Mouse (Mus musculus) MEL (cell line): ENCODE measurements around the gene Masp2. TPM values are rescaled to one million over a fixed set of nuclear protein-coding genes. Genes with fewer than 3 reads are reported as not detected.

Experiments
- DNase-seq: peaks from one replicate; pipeline ENCODE4 v3.0.0; 2011; ENCODE audit warnings: low read depth, low spot score
- H3K27ac ChIP-seq: 2 replicates; pipeline ENCODE4 v1.5.1; 2012; ENCODE audit warnings: low read depth, mild to moderate bottlenecking, control low read depth, low read length, moderate library complexity; ENCODE audit not compliant: control insufficient read depth
- H3K27me3 ChIP-seq, 2 experiments: fragments of 150-350 bp in 1 of 2; sonication (generic) in 1 of 2; 2 replicates each; pipeline ENCODE4 v1.6.1; 2012; ENCODE audit warnings: low read length in 2 of 2, mild to moderate bottlenecking in 2 of 2, improper control_type of control experiment in 1 of 2, moderate library complexity in 1 of 2; ENCODE audit not compliant: insufficient read depth in 2 of 2, control insufficient read depth in 1 of 2
- H3K36me3 ChIP-seq, 2 experiments: 2 replicates each; pipeline ENCODE4 v1.6.1; 2012 to 2014; ENCODE audit warnings: low read length in 2 of 2, improper control_type of control experiment in 1 of 2, inconsistent platforms in 1 of 2, mild to moderate bottlenecking in 1 of 2; ENCODE audit not compliant: insufficient read depth in 2 of 2, control insufficient read depth in 1 of 2
- H3K4me1 ChIP-seq, 2 experiments: fragments of 150-350 bp in 1 of 2; sonication (generic) in 1 of 2; 2 replicates each; pipeline ENCODE4 v1.6.1; 2012; ENCODE audit warnings: low read length in 2 of 2, improper control_type of control experiment in 1 of 2, mild to moderate bottlenecking in 1 of 2; ENCODE audit not compliant: insufficient read depth in 2 of 2, control insufficient read depth in 1 of 2
- H3K4me3 ChIP-seq, 2 experiments: fragments of 150-350 bp in 1 of 2; sonication (generic) in 1 of 2; 2 replicates each; pipeline ENCODE4 v1.5.1; 2012; ENCODE audit warnings: low read depth in 2 of 2, low read length in 2 of 2, mild to moderate bottlenecking in 2 of 2, moderate library complexity in 2 of 2, control low read depth in 1 of 2, improper control_type of control experiment in 1 of 2; ENCODE audit not compliant: control insufficient read depth in 1 of 2, insufficient read depth in 1 of 2
- H3K79me2 ChIP-seq: 2 replicates; pipeline ENCODE4 v1.6.1; 2012; ENCODE audit warnings: mild to moderate bottlenecking, low read length, moderate library complexity; ENCODE audit not compliant: control insufficient read depth, poor library complexity, insufficient read depth
- H3K9ac ChIP-seq: 2 replicates; pipeline ENCODE4 v1.6.1; 2012; ENCODE audit warnings: low read depth, mild to moderate bottlenecking, control low read depth, low read length, moderate library complexity; ENCODE audit not compliant: control insufficient read depth, poor library complexity, severe bottlenecking
- H3K9me3 ChIP-seq: fragments of 150-350 bp; sonication (generic); replicated peaks from 2 replicates; pipeline ENCODE4 v1.6.1; 2012; ENCODE audit warnings: mild to moderate bottlenecking, low read length, improper control_type of control experiment, moderate library complexity; ENCODE audit not compliant: insufficient read depth
- CHD1 ChIP-seq: IDR thresholded peaks from 2 replicates; pipeline ENCODE4 v1.6.1; 2012; ENCODE audit warnings: low read depth, mild to moderate bottlenecking, inconsistent platforms, low read length, improper control_type of control experiment
- CHD2 ChIP-seq: IDR thresholded peaks from 2 replicates; pipeline ENCODE4 v1.6.1; 2011; ENCODE audit warnings: low read length, improper control_type of control experiment
- CTCF ChIP-seq, 3 experiments: IDR thresholded peaks in 2 of 3; conservative IDR thresholded peaks in 1 of 3; 2 replicates each; pipeline ENCODE4 v1.5.1; 2011 to 2012; ENCODE audit warnings: low read length in 3 of 3, low read depth in 2 of 3, mild to moderate bottlenecking in 2 of 3, improper control_type of control experiment in 1 of 3, inconsistent platforms in 1 of 3, mixed read lengths in 1 of 3, moderate library complexity in 1 of 3; ENCODE audit not compliant: control insufficient read depth in 1 of 3, insufficient read depth in 1 of 3, poor library complexity in 1 of 3, severe bottlenecking in 1 of 3
- ELF1 ChIP-seq: IDR thresholded peaks from 2 replicates; pipeline ENCODE4 v1.6.1; 2014; ENCODE audit warnings: low read depth, mild to moderate bottlenecking, inconsistent platforms, low read length, improper control_type of control experiment, moderate library complexity
- EP300 ChIP-seq, 2 experiments: IDR thresholded peaks; 2 replicates each; pipeline ENCODE4 v1.6.1; 2011; ENCODE audit warnings: improper control_type of control experiment in 2 of 2, low read length in 2 of 2, low read depth in 1 of 2, mild to moderate bottlenecking in 1 of 2
- GABPA ChIP-seq: IDR thresholded peaks from 2 replicates; pipeline ENCODE4 v1.6.1; 2012; ENCODE audit warnings: low read depth, mild to moderate bottlenecking, inconsistent platforms, low read length, improper control_type of control experiment, moderate library complexity
- GATA1 ChIP-seq: IDR thresholded peaks from 2 replicates; pipeline ENCODE4 v1.6.1; 2011; ENCODE audit warnings: low read depth, low read length, improper control_type of control experiment
- HCFC1 ChIP-seq: IDR thresholded peaks from 2 replicates; pipeline ENCODE4 v1.6.1; 2012; ENCODE audit warnings: low read depth, mild to moderate bottlenecking, inconsistent platforms, low read length, improper control_type of control experiment, moderate library complexity
- JUND ChIP-seq: IDR thresholded peaks from 2 replicates; pipeline ENCODE4 v1.6.1; 2011; ENCODE audit warnings: low read depth, mild to moderate bottlenecking, improper control_type of control experiment, low read length
- KAT2A ChIP-seq: conservative IDR thresholded peaks from 2 replicates; pipeline ENCODE4 v1.6.1; 2012; ENCODE audit warnings: low read depth, low read length, improper control_type of control experiment, inconsistent platforms
- MAX ChIP-seq: IDR thresholded peaks from 2 replicates; pipeline ENCODE4 v1.6.1; 2011; ENCODE audit warnings: low read length, improper control_type of control experiment
- MEF2A ChIP-seq: IDR thresholded peaks from 2 replicates; pipeline ENCODE4 v1.6.1; 2014; ENCODE audit warnings: low read depth, mild to moderate bottlenecking, inconsistent platforms, low read length, improper control_type of control experiment; ENCODE audit not compliant: poor library complexity, insufficient replicate concordance, severe bottlenecking; ENCODE audit errors: extremely low read depth
- MXI1 ChIP-seq: IDR thresholded peaks from 2 replicates; pipeline ENCODE4 v1.6.1; 2011; ENCODE audit warnings: mild to moderate bottlenecking, low read depth, low read length, improper control_type of control experiment
- MYB ChIP-seq: IDR thresholded peaks from 2 replicates; pipeline ENCODE4 v1.6.1; 2011; ENCODE audit warnings: mild to moderate bottlenecking, low read depth, low read length, improper control_type of control experiment
- NELFE ChIP-seq: IDR thresholded peaks from 2 replicates; pipeline ENCODE4 v1.6.1; 2011; ENCODE audit warnings: low read depth, low read length, improper control_type of control experiment
- POLR2AphosphoS2 ChIP-seq: IDR thresholded peaks from 2 replicates; pipeline ENCODE4 v1.6.1; 2011; ENCODE audit warnings: low read length, improper control_type of control experiment
- POLR2AphosphoS5 ChIP-seq: IDR thresholded peaks from 2 replicates; pipeline ENCODE4 v1.6.1; 2012; ENCODE audit warnings: low read depth, borderline replicate concordance, mild to moderate bottlenecking, inconsistent platforms, low read length, moderate library complexity, mixed read lengths
- RAD21 ChIP-seq: IDR thresholded peaks from 2 replicates; pipeline ENCODE4 v1.6.1; 2011; ENCODE audit warnings: mild to moderate bottlenecking, low read depth, low read length, improper control_type of control experiment
- SIN3A ChIP-seq: IDR thresholded peaks from 2 replicates; pipeline ENCODE4 v1.6.1; 2012; ENCODE audit warnings: low read length, improper control_type of control experiment, inconsistent platforms
- SMC3 ChIP-seq: IDR thresholded peaks from 2 replicates; pipeline ENCODE4 v1.6.1; 2011; ENCODE audit warnings: low read depth, low read length, improper control_type of control experiment
- TAL1 ChIP-seq: IDR thresholded peaks from 2 replicates; pipeline ENCODE4 v1.6.1; 2012; ENCODE audit warnings: mild to moderate bottlenecking, inconsistent platforms, low read length, moderate library complexity, mixed read lengths
- TBP ChIP-seq: IDR thresholded peaks from 2 replicates; pipeline ENCODE4 v1.8.0; 2011; ENCODE audit warnings: low read depth, low read length, improper control_type of control experiment
- TCF12 ChIP-seq: IDR thresholded peaks from 2 replicates; pipeline ENCODE4 v1.6.1; 2014; ENCODE audit warnings: low read depth, mild to moderate bottlenecking, inconsistent platforms, low read length, improper control_type of control experiment, moderate library complexity
- UBTF ChIP-seq: IDR thresholded peaks from 2 replicates; pipeline ENCODE4 v1.6.1; 2012; ENCODE audit warnings: low read depth, mild to moderate bottlenecking, inconsistent platforms, low read length, improper control_type of control experiment, moderate library complexity, borderline replicate concordance; ENCODE audit not compliant: insufficient read depth
- USF1 ChIP-seq: IDR thresholded peaks from 2 replicates; pipeline ENCODE4 v1.6.1; 2014; ENCODE audit warnings: low read depth, mild to moderate bottlenecking, inconsistent platforms, low read length, improper control_type of control experiment, moderate library complexity
- ZC3H11A ChIP-seq: IDR thresholded peaks from 2 replicates; pipeline ENCODE4 v1.6.1; 2012; ENCODE audit warnings: low read depth, mild to moderate bottlenecking, inconsistent platforms, low read length, improper control_type of control experiment
- ZKSCAN1 ChIP-seq: IDR thresholded peaks from 2 replicates; pipeline ENCODE4 v1.6.1; 2012; ENCODE audit warnings: low read depth, mild to moderate bottlenecking, inconsistent platforms, low read length, improper control_type of control experiment, moderate library complexity
- ZMIZ1 ChIP-seq: IDR thresholded peaks from 2 replicates; pipeline ENCODE4 v1.6.1; 2012; ENCODE audit warnings: low read depth, mild to moderate bottlenecking, inconsistent platforms, low read length, improper control_type of control experiment, moderate library complexity
- ZNF384 ChIP-seq: IDR thresholded peaks from 2 replicates; pipeline ENCODE4 v1.6.1; 2012; ENCODE audit warnings: low read depth, mild to moderate bottlenecking, inconsistent platforms, low read length, improper control_type of control experiment
- polyA plus RNA-seq, 2 experiments: library from polyadenylated mRNA; stranded (reverse) in 1 of 2; unstranded in 1 of 2; fragments of >175 nt in 1 of 2; fragments of >200 nt in 1 of 2; gene quantifications; 2 replicates each; pipeline versions ENCODE4 v1.2.1 to v1.2.4; 2012; ENCODE audit warnings: low replicate concordance in 2 of 2, low read depth in 1 of 2; ENCODE audit not compliant: insufficient read length in 2 of 2, insufficient read depth in 1 of 2, missing spikeins in 1 of 2
- total RNA-seq: library from RNA; depleted of rRNA; stranded (reverse); fragments of 300-350 nt; gene quantifications from 2 replicates; pipeline ENCODE4 v1.2.3, GENCODE M21; 2012

The Masp2 gene
- total and polyA plus RNA-seq, 3 experiments = 0.38 to 1.4 TPM; not detected in 1

DNA sequence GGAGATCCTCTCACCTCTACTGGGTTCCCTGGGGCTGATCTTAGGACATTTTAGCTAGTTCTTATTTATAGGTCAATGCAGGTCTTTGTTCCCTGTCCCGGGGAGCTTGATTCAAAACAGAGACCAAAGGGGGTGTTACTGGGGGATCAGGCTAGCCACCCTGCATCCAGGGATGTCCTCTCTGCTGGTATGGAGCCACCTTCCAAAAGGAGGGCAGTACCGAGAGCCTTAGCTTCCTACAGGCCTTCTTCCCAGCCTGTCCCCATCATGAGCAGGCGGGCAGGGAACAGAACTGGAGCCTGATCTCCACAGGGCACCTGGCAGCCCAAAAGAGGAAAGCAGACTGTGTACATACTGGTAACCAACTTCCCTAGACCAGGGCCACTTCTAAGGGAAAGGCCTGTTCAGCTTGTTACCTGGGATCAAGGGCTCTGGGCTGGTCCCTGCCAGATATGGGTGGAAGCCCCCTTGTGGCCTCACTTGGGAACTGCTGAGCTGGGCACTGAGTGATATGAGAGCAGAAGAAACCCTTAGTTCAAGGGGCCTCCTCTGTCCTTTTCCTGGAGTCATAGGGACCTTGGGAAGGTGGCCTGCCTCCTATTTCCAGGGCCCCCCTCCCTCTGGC is 2.3 kb downstream of the Masp2 start:
- Histone ChIP-seq H3K27ac (no peak overlapping the region), H3K79me2 (no peaks in the 10 kb centered on the region), H3K27me3 (no peaks in the 10 kb centered on the region), H3K9ac (no peak overlapping the region), H3K36me3 (no peaks in the 10 kb centered on the region), H3K4me3 (no peak overlapping the region), H3K9me3 (no peaks in the 10 kb centered on the region), H3K4me1 (0 out of 4 replicates have a peak, but pooled peaks cover 0 to 3% of the 10 kb centered on the region in 2 experiments)
- peak; percentile 81 for DNase-seq
- TF ChIP-seq MXI1 (no peak), RAD21 (peak; percentile 62), ZC3H11A (peak; percentile 53), MEF2A (no peak), SMC3 (peak; percentile 87), CTCF (IDR thresholded peaks at IDR 0.05 in 2 of 3, conservative IDR thresholded peaks at IDR 0.05 in 1 of 3; ENCODE audit: control insufficient read depth in 1 of 3, insufficient read depth in 1 of 3, low read depth in 2 of 3, low read length in 3 of 3, poor library complexity in 1 of 3, severe bottlenecking in 1 of 3) (peak; percentile 81 to 89 (median 81)), EP300 (IDR thresholded peaks at IDR 0.05; ENCODE audit: low read depth in 1 of 2, low read length in 2 of 2) (no peak), JUND (no peak), SIN3A (no peak)

DNA sequence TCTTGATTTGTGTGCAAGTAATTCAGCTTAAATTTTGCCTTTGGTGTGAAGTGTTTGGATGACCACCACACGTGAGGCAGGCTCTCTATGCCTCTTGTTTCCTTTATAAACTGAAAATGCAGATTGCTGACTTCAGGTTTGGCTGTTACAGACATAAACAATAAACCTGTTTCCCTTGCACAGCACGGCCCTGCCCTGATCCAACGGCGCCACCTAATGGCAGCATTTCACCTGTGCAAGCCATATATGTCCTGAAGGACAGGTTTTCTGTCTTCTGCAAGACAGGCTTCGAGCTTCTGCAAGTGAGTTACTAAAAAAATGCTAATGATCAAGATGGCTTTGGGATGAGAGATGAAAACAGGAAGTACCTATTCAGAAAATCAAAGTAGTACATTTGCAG is 5.4 kb downstream of the Masp2 start:
- DNase-seq = peak; percentile 88
- Histone ChIP-seq H3K4me3 (no peak overlapping the region), H3K79me2 (no peaks in the 10 kb centered on the region), H3K27ac (no peak overlapping the region), H3K9me3 (no peaks in the 10 kb centered on the region), H3K9ac (no peak overlapping the region), H3K27me3 (no peaks in the 10 kb centered on the region), H3K4me1 (0 out of 4 replicates have a peak, but pooled peaks cover 0 to 3% of the 10 kb centered on the region in 2 experiments), H3K36me3 (no peaks in the 10 kb centered on the region; a peak in 1 of 4 replicates)
- TF ChIP-seq MAX (no peak), RAD21 (peak; percentile 93), CHD1 (no peak), KAT2A (no peak), USF1 (no peak), MYB (no peak), CTCF (IDR thresholded peaks at IDR 0.05 in 2 of 3, conservative IDR thresholded peaks at IDR 0.05 in 1 of 3; ENCODE audit: control insufficient read depth in 1 of 3, insufficient read depth in 1 of 3, low read depth in 2 of 3, low read length in 3 of 3, poor library complexity in 1 of 3, severe bottlenecking in 1 of 3) (peak; percentile 84 to 94 (median 93)), POLR2AphosphoS5 (no peak), MEF2A (no peak), ZC3H11A (peak; percentile 62), TCF12 (no peak), ZNF384 (no peak), ELF1 (no peak), UBTF (no peak), CHD2 (no peak), GABPA (no peak), NELFE (no peak), POLR2AphosphoS2 (no peak), TBP (0 out of 2 replicates have a peak, but pooled peaks have one; percentile 24), GATA1 (no peak), SMC3 (peak; percentile 74), ZMIZ1 (no peak), TAL1 (no peak), SIN3A (peak; percentile 52; the same call in 1 of the 2 replicates), HCFC1 (no peak), ZKSCAN1 (no peak)
